Mouse (Mus musculus) lung, postnatal 14 days (tissue): ENCODE measurements around the gene Stxbp5l.
A peak's percentile ranks its signal among the peaks of the same experiment; 100 is the strongest.
"Not testable (repeated sequence)": the region's sequence is repeated elsewhere in the genome, so short reads cannot be mapped to it uniquely, and the experiment has no call there.

Experiments
- DNase-seq: peaks from one replicate; pipeline ENCODE4 v3.0.0; 2021

Gene Stxbp5l

GRCm38 (mm10) chr16:37273681-37274080 lies 111.1 kb downstream of the Stxbp5l start:
- DNase-seq = no peak

GRCm38 (mm10) chr16:37261678-37262077 lies 123.1 kb downstream of the Stxbp5l start:
- no peak for DNase-seq

GRCm38 (mm10) chr16:37219151-37219550 lies 165.6 kb downstream of the Stxbp5l start:
- no peak for DNase-seq

- DNase-seq = no peak
Measured at GRCm38 (mm10) chr16:37208783-37209182, 176.0 kb downstream of the Stxbp5l start.

GRCm38 (mm10) chr16:37194152-37194551 lies 190.6 kb downstream of the Stxbp5l start:
- DNase-seq = no peak

GRCm38 (mm10) chr16:37125190-37125589 lies 259.6 kb downstream of the Stxbp5l start:
- not testable (repeated sequence) for DNase-seq

GRCm38 (mm10) chr16:37109285-37109684 lies 275.5 kb downstream of the Stxbp5l start:
- peak; percentile 17 for DNase-seq

GRCm38 (mm10) chr16:37108763-37109162 lies 276.0 kb downstream of the Stxbp5l start:
- DNase-seq = no peak

- DNase-seq = no peak
Measured at GRCm38 (mm10) chr16:37094169-37094833, 290.5 kb downstream of the Stxbp5l start.

- DNase-seq = no peak
Measured at GRCm38 (mm10) chr16:37089648-37090047, 295.1 kb downstream of the Stxbp5l start.

- DNase-seq = no peak
Measured at GRCm38 (mm10) chr16:37072354-37072753, 312.4 kb downstream of the Stxbp5l start.
